In the genomic region with DNA sequence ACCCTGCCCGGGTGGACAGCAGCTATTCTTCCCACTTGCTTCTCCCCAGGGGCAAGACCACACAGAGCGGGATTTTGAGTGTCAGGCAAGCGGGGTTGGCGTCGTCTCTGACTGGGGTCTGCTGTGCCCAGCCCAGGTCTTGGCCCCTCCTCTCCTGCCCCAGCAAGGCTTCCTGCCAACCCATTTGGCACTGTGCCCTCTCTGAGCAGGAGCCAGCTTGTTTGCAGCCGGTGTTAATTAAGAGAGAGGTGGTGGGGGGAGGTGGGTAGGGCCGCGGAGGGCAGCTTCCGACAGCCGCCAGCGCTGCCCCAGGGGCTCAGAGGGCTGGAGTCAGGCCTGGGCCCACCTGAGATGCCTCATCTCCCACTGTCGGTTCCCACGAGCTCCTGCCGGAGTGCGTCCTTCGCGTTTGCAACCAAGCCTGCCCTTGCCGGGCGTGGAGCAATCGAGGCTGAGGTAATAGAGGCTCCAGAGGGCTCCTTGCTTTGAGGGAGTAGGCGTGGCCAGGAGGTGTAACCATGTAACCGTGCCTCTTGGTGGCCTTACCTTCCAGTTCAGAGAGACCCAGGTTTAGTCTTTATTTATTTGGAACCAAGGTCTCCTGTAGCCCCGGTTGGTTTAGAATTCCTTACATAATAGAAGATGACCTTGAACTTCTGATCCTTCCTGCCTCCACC, we compare ENCODE assay signal across 8 mouse cellular contexts. TPM values are rescaled to one million over a fixed set of nuclear protein-coding genes. Genes with fewer than 3 reads are reported as not detected.
DNase-seq lines count a peak whose midpoint lies in the region; ATAC-seq and TF ChIP-seq lines count a peak whose summit lies in the region.

No protein-coding gene starts in this region.

- H3K9ac ChIP-seq in heart, postnatal 0 days (replicated peaks; ENCODE audit: low read depth, low read length), result no peak overlapping the region
- H3K9ac ChIP-seq in liver, embryonic 16.5 days (ENCODE audit: low read depth, low read length), result no peak overlapping the region

- no peak overlapping the region for H3K27ac ChIP-seq in gastrocnemius, adult 2 months
- H3K27ac ChIP-seq in heart, postnatal 0 days (ENCODE audit: low read depth), result no peak overlapping the region
- no peak overlapping the region for H3K27ac ChIP-seq in liver, embryonic 16.5 days (ENCODE audit: low read length)

- no peaks in the 10 kb centered on the region for H3K9me3 ChIP-seq in heart, postnatal 0 days (replicated peaks; ENCODE audit: control insufficient read depth, low read length)
- H3K9me3 ChIP-seq in liver, embryonic 16.5 days (replicated peaks; ENCODE audit: control insufficient read depth, low read length), result no peaks in the 10 kb centered on the region

- H3K4me3 ChIP-seq in gastrocnemius, adult 2 months, result 0 out of 2 replicates have a peak overlapping the region, but pooled peaks have one; percentile 2
- peak overlapping the region; percentile 23; the same call in 1 of the 2 replicates for H3K4me3 ChIP-seq in heart, postnatal 0 days (ENCODE audit: low read depth, low read length)
- no peak overlapping the region for H3K4me3 ChIP-seq in liver, embryonic 16.5 days (ENCODE audit: low read depth, low read length)

- H3K27me3 ChIP-seq in heart, postnatal 0 days (ENCODE audit: control insufficient read depth, insufficient read depth, low read length), result peaks cover 3% of the 10 kb centered on the region; the same call in 1 of the 2 replicates
- H3K27me3 ChIP-seq in liver, embryonic 16.5 days (ENCODE audit: control insufficient read depth, insufficient read depth, low read depth, low read length), result peaks cover 19% of the 10 kb centered on the region

- peak; percentile 34; the same call in 1 of the 2 replicates for ATAC-seq in common myeloid progenitor, adult 5-6 weeks (replicated peaks; ENCODE audit: low read depth, poor library complexity, severe bottlenecking)
- peak; percentile 71 for ATAC-seq in heart, postnatal 0 days (ENCODE audit: insufficient read depth, low read depth)
- ATAC-seq in liver, embryonic 16.5 days (ENCODE audit: low read depth), result no peak

- no peak for TF ChIP-seq CTCF in gastrocnemius, adult 2 months (IDR thresholded peaks at IDR 0.05)
- no peak for TF ChIP-seq CTCF in heart, postnatal 0 days (IDR thresholded peaks at IDR 0.05; ENCODE audit: low read depth)

- no peak for TF ChIP-seq EP300 in heart, postnatal 0 days (IDR thresholded peaks at IDR 0.05; ENCODE audit: low read depth)

- H3K4me1 ChIP-seq in heart, postnatal 0 days (ENCODE audit: control insufficient read depth, insufficient read depth), result peaks cover 26% of the 10 kb centered on the region
- peaks cover 5% of the 10 kb centered on the region for H3K4me1 ChIP-seq in liver, embryonic 16.5 days (ENCODE audit: control insufficient read depth, low read depth, low read length)

- intact Hi-C loops in gastrocnemius, adult 2 months (cut with DNase I), result loop anchor here (5.0 kb wide), 1 partner anchor 70 kb away; no protein-coding TSS in a partner anchor

- DNase-seq in gastrocnemius, adult 2 months, result no peak
- DNase-seq in gastrocnemius, postnatal 10 days, result no peak
- DNase-seq in heart, postnatal 0 days (ENCODE audit: low spot score), result no peak
- peak; percentile 96 to 97 for DNase-seq in kidney, postnatal 25 days
- DNase-seq in ovary, postnatal 14 days (ENCODE audit: low spot score), result peak; percentile 66
- DNase-seq in urinary bladder, postnatal 36 days (ENCODE audit: low spot score in 2 of 2), result peak; percentile 67 to 69

- peak overlapping the region; percentile 38 for H3K4me2 ChIP-seq in heart, postnatal 0 days (ENCODE audit: low read depth, low read length)
- peak overlapping the region; percentile 25; the same call in 1 of the 2 replicates for H3K4me2 ChIP-seq in liver, embryonic 16.5 days (ENCODE audit: low read depth, low read length)

- 3% methylated on average over 23 of the region's 23 CpGs for WGBS in heart, postnatal 0 days
- 14% methylated on average over 23 of the region's 23 CpGs for WGBS in liver, embryonic 16.5 days (ENCODE audit: insufficient replicate concordance)

- no peaks in the 10 kb centered on the region for H3K36me3 ChIP-seq in heart, postnatal 0 days (replicated peaks; ENCODE audit: control insufficient read depth, insufficient read depth, low read length)
- no peaks in the 10 kb centered on the region for H3K36me3 ChIP-seq in liver, embryonic 16.5 days (ENCODE audit: control insufficient read depth, insufficient read depth)

RNA-seq across cellular contexts. Expression of gene Otub1, which starts 23.7 kb away (rescaled TPM):
- 10 to 100 TPM; 45.0 to 50.3 TPM for total RNA-seq in gastrocnemius, adult 2 months (2021)
- total RNA-seq in gastrocnemius, postnatal 10 days (2021), result 10 to 100 TPM; 63.2 to 67.3 TPM
- 68.3 and 73.2 TPM in 2 replicates for total RNA-seq in common myeloid progenitor, adult 5-6 weeks (2017)
- total RNA-seq in heart, postnatal 0 days (2014; rRNA removed; ENCODE audit: low replicate concordance), result 127 and 139 TPM in 2 replicates
- 117 and 132 TPM in 2 replicates for polyA plus RNA-seq in heart, postnatal 0 days (2015; fragmentation: Nextera tagmentation; extraction: Ambion mirVana)
- polyA plus RNA-seq in liver, embryonic 16.5 days (2015; fragmentation: Nextera tagmentation; extraction: Ambion mirVana), result 50.0 and 50.9 TPM in 2 replicates

RNA-seq across cellular contexts. Expression of gene Cox8a, which starts 35.0 kb away (rescaled TPM):
- 100 to 1,000 TPM in 1 of 2 experiments, 10 to 100 TPM in 1; 72.4 to 113 TPM for total RNA-seq in gastrocnemius, adult 2 months (2021)
- 100 to 1,000 TPM; 275 to 315 TPM for total RNA-seq in gastrocnemius, postnatal 10 days (2021)
- total RNA-seq in common myeloid progenitor, adult 5-6 weeks (2017), result 385 and 388 TPM in 2 replicates
- total RNA-seq in heart, postnatal 0 days (2014; rRNA removed; ENCODE audit: low replicate concordance), result 1,841 and 2,074 TPM in 2 replicates
- 3,012 and 3,042 TPM in 2 replicates for polyA plus RNA-seq in heart, postnatal 0 days (2015; fragmentation: Nextera tagmentation; extraction: Ambion mirVana)
- 563 and 565 TPM in 2 replicates for polyA plus RNA-seq in liver, embryonic 16.5 days (2015; fragmentation: Nextera tagmentation; extraction: Ambion mirVana)

RNA-seq across cellular contexts. Expression of gene Naa40, which starts 58.6 kb away (rescaled TPM):
- total RNA-seq in gastrocnemius, adult 2 months (2021), result 10 to 100 TPM in 1 of 2 experiments, 1 to 10 TPM in 1; 10.0 to 12.7 TPM
- 10 to 100 TPM; 12.5 to 15.9 TPM for total RNA-seq in gastrocnemius, postnatal 10 days (2021)
- 31.5 and 39.4 TPM in 2 replicates for total RNA-seq in common myeloid progenitor, adult 5-6 weeks (2017)
- 30.2 and 44.0 TPM in 2 replicates for total RNA-seq in heart, postnatal 0 days (2014; rRNA removed; ENCODE audit: low replicate concordance)
- polyA plus RNA-seq in heart, postnatal 0 days (2015; fragmentation: Nextera tagmentation; extraction: Ambion mirVana), result 27.8 and 30.4 TPM in 2 replicates
- polyA plus RNA-seq in liver, embryonic 16.5 days (2015; fragmentation: Nextera tagmentation; extraction: Ambion mirVana), result 22.1 TPM in 2 replicates

Comparison
In these comparisons a context has a peak if more than half of its experiments do, and no peak if none do; other contexts are left out.
1. DNase-seq: peak in kidney, postnatal 25 days (2 of 2), ovary, postnatal 14 days (single experiment) and urinary bladder, postnatal 36 days (2 of 2); none in gastrocnemius, adult 2 months (single experiment), gastrocnemius, postnatal 10 days (single experiment) and heart, postnatal 0 days (single experiment).